Mouse (Mus musculus) heart, adult 2 months (tissue): ENCODE measurements at regions not wholly inside any gene's neighbourhood (a gene's known extent, or its start where the extent isn't known, plus 50 kb on each side); places are given as distances from the start of the nearest gene placed in this dataset.

Experiments used
- CTCF ChIP-seq: fragments of 200-600 bp; IDR thresholded peaks from 2 replicates; pipeline ENCODE4 v1.8.1; 2022; ENCODE audit warnings: antibody characterized with exemption, mild to moderate bottlenecking, moderate library complexity
- POLR2A ChIP-seq: fragments of 200-500 bp; IDR thresholded peaks from 2 replicates; pipeline ENCODE4 v1.6.1; 2011; ENCODE audit warnings: mild to moderate bottlenecking, low read depth, low read length, control low read depth; ENCODE audit not compliant: insufficient read depth

DNA sequence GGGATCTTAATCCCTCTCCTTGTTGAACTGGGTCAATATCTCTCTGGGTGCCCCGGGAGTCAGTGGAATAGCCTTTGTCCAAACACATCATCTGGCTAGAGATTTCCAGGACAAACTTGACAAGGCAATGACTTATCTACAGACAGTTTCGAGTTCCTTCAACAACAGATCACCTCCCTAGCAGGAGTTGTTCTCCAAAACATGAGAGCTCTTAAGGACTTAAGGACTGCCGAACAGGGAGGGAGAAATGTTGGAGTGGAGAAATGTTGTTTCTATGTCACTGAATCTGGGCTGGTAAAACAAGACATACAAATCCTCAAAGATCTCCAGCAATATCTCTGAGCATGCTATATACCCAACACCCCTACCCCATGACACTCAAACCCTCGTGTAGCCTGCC, 59.7 kb upstream of the Cox10 start:
- TF ChIP-seq POLR2A: no peak
- TF ChIP-seq CTCF: no peak
